8 mouse cellular contexts compared by ENCODE assay signal in genomic region chr5:77309051-77309906, GRCm38 (mm10). TPM values are rescaled to one million over a fixed set of nuclear protein-coding genes. Genes with fewer than 3 reads are reported as not detected.
DNase-seq lines count a peak whose midpoint lies in the region; ATAC-seq and TF ChIP-seq lines count a peak whose summit lies in the region.

No protein-coding gene starts in this region.

- H3K36me3 ChIP-seq in ES-Bruce4 (ENCODE audit: control insufficient read depth, insufficient read depth, low read length, poor library complexity, severe bottlenecking), result peaks cover 21% of the 10 kb centered on the region
- peaks cover 9% of the 10 kb centered on the region for H3K36me3 ChIP-seq in splenic B cell, adult 2 months (ENCODE audit: control insufficient read depth, insufficient read depth, low read length, poor library complexity, severe bottlenecking)

- peak; percentile 26 for ATAC-seq in common myeloid progenitor, adult 5-6 weeks (replicated peaks; ENCODE audit: low read depth, poor library complexity, severe bottlenecking)
- peak; percentile 31 for ATAC-seq in granulocyte monocyte progenitor cell, adult 5-6 weeks (replicated peaks; ENCODE audit: poor library complexity, severe bottlenecking)
- ATAC-seq in megakaryocyte, adult 5-6 weeks (ENCODE audit: poor library complexity, severe bottlenecking), result peak; percentile 37

- peaks cover 2% of the 10 kb centered on the region for H3K4me1 ChIP-seq in ES-Bruce4 (ENCODE audit: control insufficient read depth, insufficient read depth, low read length)

- no peak overlapping the region for H3K27ac ChIP-seq in ES-Bruce4 (ENCODE audit: insufficient read depth, low read length)

- H3K9ac ChIP-seq in ES-Bruce4 (ENCODE audit: low read depth, poor library complexity, severe bottlenecking), result peak overlapping the region; percentile 76

- no peak for TF ChIP-seq EP300 in ES-Bruce4 (IDR thresholded peaks at IDR 0.05; ENCODE audit: insufficient read depth, low read depth, low read length)

- peak overlapping the region; percentile 85 for H3K4me3 ChIP-seq in ES-Bruce4 (ENCODE audit: low read depth, low read length)

- no peak for TF ChIP-seq CTCF in ES-Bruce4 (IDR thresholded peaks at IDR 0.05; ENCODE audit: low read depth, low read length)

- H3K9me3 ChIP-seq in ES-Bruce4 (replicated peaks; ENCODE audit: control insufficient read depth, insufficient read depth, low read length, poor library complexity, severe bottlenecking), result no peaks in the 10 kb centered on the region

- no peaks in the 10 kb centered on the region for H3K27me3 ChIP-seq in ES-Bruce4 (ENCODE audit: control insufficient read depth, insufficient read depth, low read length, poor library complexity, severe bottlenecking)
- no peaks in the 10 kb centered on the region for H3K27me3 ChIP-seq in splenic B cell, adult 2 months (ENCODE audit: control insufficient read depth, insufficient read depth, low read length, poor library complexity, severe bottlenecking)

- TF ChIP-seq POLR2A in ES-Bruce4 (IDR thresholded peaks at IDR 0.05; ENCODE audit: insufficient read depth, low read length), result no peak

- DNase-seq in kidney, adult 11 months, result peak; percentile 24
- DNase-seq in kidney, postnatal 4 days, result no peak
- peak; percentile 37 to 64 for DNase-seq in kidney, postnatal 25 days
- peak; percentile 55 for DNase-seq in splenic B cell, adult 2 months (ENCODE audit: low read depth, low spot score)

RNA-seq across cellular contexts. Expression of gene Noa1, which starts 0.6 kb away (rescaled TPM):
- 17.0 and 22.5 TPM in 2 replicates for polyA plus RNA-seq in ES-Bruce4 (2011; ENCODE audit: insufficient read depth, insufficient read length, low read depth, missing spikeins)
- total RNA-seq in common myeloid progenitor, adult 5-6 weeks (2017), result 20.3 and 40.9 TPM in 2 replicates
- total RNA-seq in granulocyte monocyte progenitor cell, adult 5-6 weeks (2014; fragmentation: Nextera tagmentation), result 46.2 and 54.2 TPM in 2 replicates
- total RNA-seq in granulocyte monocyte progenitor cell, adult 5-6 weeks (2017), result 8.8 and 16.5 TPM in 2 replicates
- 18.0 and 24.7 TPM in 2 replicates for total RNA-seq in megakaryocyte, adult 5-6 weeks (2015)
- 10.2 and 15.8 TPM in 2 replicates for total RNA-seq in megakaryocyte, adult 5-6 weeks (2017)

RNA-seq across cellular contexts. Expression of gene Polr2b, which starts 0.7 kb away (rescaled TPM):
- 238 and 257 TPM in 2 replicates for polyA plus RNA-seq in ES-Bruce4 (2011; ENCODE audit: insufficient read depth, insufficient read length, low read depth, missing spikeins)
- 160 and 171 TPM in 2 replicates for total RNA-seq in common myeloid progenitor, adult 5-6 weeks (2017)
- total RNA-seq in granulocyte monocyte progenitor cell, adult 5-6 weeks (2014; fragmentation: Nextera tagmentation), result 61.4 and 71.7 TPM in 2 replicates
- total RNA-seq in granulocyte monocyte progenitor cell, adult 5-6 weeks (2017), result 136 and 140 TPM in 2 replicates
- 60.9 and 79.2 TPM in 2 replicates for total RNA-seq in megakaryocyte, adult 5-6 weeks (2015)
- 100 and 101 TPM in 2 replicates for total RNA-seq in megakaryocyte, adult 5-6 weeks (2017)

RNA-seq across cellular contexts. Expression of gene Rest, which starts 44.0 kb away (rescaled TPM):
- 106 and 115 TPM in 2 replicates for polyA plus RNA-seq in ES-Bruce4 (2011; ENCODE audit: insufficient read depth, insufficient read length, low read depth, missing spikeins)
- 49.7 and 61.6 TPM in 2 replicates for total RNA-seq in common myeloid progenitor, adult 5-6 weeks (2017)
- 21.4 and 29.5 TPM in 2 replicates for total RNA-seq in granulocyte monocyte progenitor cell, adult 5-6 weeks (2014; fragmentation: Nextera tagmentation)
- total RNA-seq in granulocyte monocyte progenitor cell, adult 5-6 weeks (2017), result 46.3 and 49.3 TPM in 2 replicates
- total RNA-seq in megakaryocyte, adult 5-6 weeks (2015), result 19.9 and 21.1 TPM in 2 replicates
- total RNA-seq in megakaryocyte, adult 5-6 weeks (2017), result 31.5 and 37.9 TPM in 2 replicates

Comparison
In these comparisons a context has a peak if more than half of its experiments do, and no peak if none do; other contexts are left out.
1. DNase-seq: peak in kidney, adult 11 months (single experiment), kidney, postnatal 25 days (2 of 2) and splenic B cell, adult 2 months (single experiment); none in kidney, postnatal 4 days (0 of 2).
2. Peak in every context shown above with its lines, with median percentiles within 50 percentile points of each other: ATAC-seq.